Mouse (Mus musculus) stomach, embryonic 15.5 days (tissue): ENCODE measurements at regions not wholly inside any gene's neighbourhood (a gene's known extent, or its start where the extent isn't known, plus 50 kb on each side); places are given as distances from the start of the nearest gene placed in this dataset.

ENCODE experiments used
- ATAC-seq: fragments of 200-750 bp; cut with Nextera tagmentation; 2 replicates; pipeline ENCODE4 v1.8.0; 2017; ENCODE audit warnings: low read depth, moderate number of reproducible peaks, moderate TSS enrichment; ENCODE audit not compliant: insufficient read depth, low FRiP score
- H3K27ac ChIP-seq: fragments of 300-500 bp; sonication (generic); 2 replicates; pipeline ENCODE4 v1.5.1; 2015; ENCODE audit warnings: mild to moderate bottlenecking, inconsistent platforms
- H3K27me3 ChIP-seq: fragments of 300-500 bp; sonication (generic); replicated peaks from 2 replicates; pipeline ENCODE4 v1.6.1; 2015; ENCODE audit warnings: inconsistent platforms
- H3K36me3 ChIP-seq: fragments of 300-500 bp; sonication (generic); 2 replicates; pipeline ENCODE4 v1.6.1; 2015; ENCODE audit warnings: inconsistent platforms
- H3K4me1 ChIP-seq: fragments of 300-500 bp; sonication (generic); 2 replicates; pipeline ENCODE4 v1.6.1; 2015; ENCODE audit warnings: inconsistent platforms
- H3K4me2 ChIP-seq: fragments of 300-500 bp; sonication (generic); 2 replicates; pipeline ENCODE4 v1.6.1; 2015; ENCODE audit warnings: mild to moderate bottlenecking, inconsistent platforms
- H3K4me3 ChIP-seq: fragments of 300-500 bp; sonication (generic); replicated peaks from 2 replicates; pipeline ENCODE4 v1.5.1; 2015; ENCODE audit warnings: inconsistent platforms
- H3K9ac ChIP-seq: fragments of 300-500 bp; sonication (generic); 2 replicates; pipeline ENCODE4 v1.6.1; 2015; ENCODE audit warnings: inconsistent platforms
- H3K9me3 ChIP-seq: fragments of 300-500 bp; sonication (generic); 2 replicates; pipeline ENCODE4 v1.6.1; 2016; ENCODE audit warnings: inconsistent platforms
- WGBS: fragments of 180-500 bp; shearing (Covaris S2); methylation state at CpG from one replicate; pipeline ENCODE4 v1.1.7; 2015; 5-methylcytosine and 5-hydroxymethylcytosine counted together

DNA sequence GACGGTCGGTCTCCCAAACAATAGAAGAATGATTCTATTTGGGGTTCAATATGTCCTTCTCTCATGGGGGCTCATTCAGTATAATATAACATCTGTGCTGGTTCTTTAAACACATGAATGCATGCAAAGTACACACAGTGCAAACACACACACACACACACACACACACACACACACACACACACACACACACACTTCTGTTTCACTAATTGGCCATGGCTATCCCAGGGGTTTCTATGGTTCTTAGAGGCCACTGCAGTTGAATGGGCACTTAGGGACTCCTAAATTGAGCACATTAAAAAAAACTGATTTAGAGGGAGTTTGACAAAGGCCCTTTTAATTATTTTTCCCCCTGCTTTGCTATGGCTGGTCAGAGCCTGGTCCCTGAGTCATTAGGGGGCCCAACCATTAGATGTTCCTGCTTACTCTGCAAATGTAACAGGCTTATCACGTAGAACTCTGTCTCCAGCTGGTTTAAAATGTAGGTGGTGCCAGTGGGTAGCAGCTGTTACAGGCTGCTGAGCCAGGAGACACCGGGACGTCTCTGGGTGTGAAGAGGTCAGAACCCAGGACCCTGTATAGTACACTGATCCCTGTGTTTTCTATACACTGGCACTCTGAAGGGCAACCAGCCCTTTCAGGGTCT lies 82.1 kb upstream of the Tab2 start:
- ATAC-seq = peak; percentile 22; the same call in 1 of the 2 replicates
- Histone ChIP-seq H3K9ac (no peak overlapping the region), H3K4me3 (no peak overlapping the region), H3K4me2 (no peak overlapping the region), H3K4me1 (no peaks in the 10 kb centered on the region), H3K27ac (no peak overlapping the region), H3K36me3 (no peaks in the 10 kb centered on the region), H3K27me3 (no peaks in the 10 kb centered on the region), H3K9me3 (no peaks in the 10 kb centered on the region)
- WGBS = 35% methylated on average over 5 of the region's 5 CpGs

DNA sequence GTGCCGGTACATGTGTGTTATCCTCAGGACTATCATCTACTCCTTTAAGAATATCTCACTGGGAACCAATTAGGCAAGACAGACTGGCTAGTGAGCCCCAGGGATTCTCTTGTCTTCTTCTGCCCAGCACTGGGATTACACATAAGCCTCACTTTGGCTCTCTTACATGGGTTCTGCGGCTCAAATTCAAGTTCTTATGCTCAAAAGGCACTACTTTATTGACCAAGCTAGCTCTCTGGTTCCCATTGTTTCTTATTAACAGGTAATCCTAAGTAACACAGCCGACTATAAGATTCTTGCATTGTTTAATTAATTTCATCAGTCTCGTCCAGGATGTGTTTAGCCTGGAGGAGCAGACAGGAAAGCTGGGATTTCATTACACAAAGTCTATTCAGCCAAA lies 80.3 kb upstream of the Tab2 start:
- no peaks in the 10 kb centered on the region for H3K4me1 ChIP-seq
- ATAC-seq = no peak
- H3K4me2 ChIP-seq = no peak overlapping the region
- no peaks in the 10 kb centered on the region for H3K36me3 ChIP-seq
- H3K27me3 ChIP-seq = no peaks in the 10 kb centered on the region
- no peaks in the 10 kb centered on the region for H3K9me3 ChIP-seq
- H3K4me3 ChIP-seq = no peak overlapping the region
- no peak overlapping the region for H3K27ac ChIP-seq
- H3K9ac ChIP-seq = no peak overlapping the region
- 80% methylated on average over 4 of the region's 4 CpGs for WGBS

DNA sequence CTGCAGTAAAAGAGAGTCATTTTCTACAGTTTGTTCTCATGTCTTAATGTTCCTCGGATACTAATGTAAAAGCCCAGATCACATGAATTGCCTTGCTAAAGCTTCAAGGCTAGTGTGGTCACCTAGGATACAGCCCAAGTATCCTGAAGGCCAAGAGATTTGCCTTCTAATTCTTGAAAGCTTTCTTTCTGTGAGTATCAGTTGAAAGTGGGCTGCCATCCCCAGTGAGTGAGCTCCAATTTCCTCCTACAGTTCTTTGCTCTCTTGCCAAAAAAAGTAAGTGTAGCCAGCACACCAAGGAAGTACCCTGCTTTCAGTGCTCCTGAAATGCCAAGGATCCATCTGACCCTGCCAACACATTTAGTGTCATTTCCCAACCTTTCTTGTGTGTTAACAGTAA lies 79.3 kb upstream of the Tab2 start:
- H3K9me3 ChIP-seq = no peaks in the 10 kb centered on the region
- WGBS = 25% methylated on average over 1 of the region's 1 CpGs
- H3K27ac ChIP-seq = no peak overlapping the region
- no peak overlapping the region for H3K9ac ChIP-seq
- H3K4me1 ChIP-seq = no peaks in the 10 kb centered on the region
- no peak overlapping the region for H3K4me3 ChIP-seq
- H3K4me2 ChIP-seq = no peak overlapping the region
- no peak for ATAC-seq
- no peaks in the 10 kb centered on the region for H3K27me3 ChIP-seq
- no peaks in the 10 kb centered on the region for H3K36me3 ChIP-seq

DNA sequence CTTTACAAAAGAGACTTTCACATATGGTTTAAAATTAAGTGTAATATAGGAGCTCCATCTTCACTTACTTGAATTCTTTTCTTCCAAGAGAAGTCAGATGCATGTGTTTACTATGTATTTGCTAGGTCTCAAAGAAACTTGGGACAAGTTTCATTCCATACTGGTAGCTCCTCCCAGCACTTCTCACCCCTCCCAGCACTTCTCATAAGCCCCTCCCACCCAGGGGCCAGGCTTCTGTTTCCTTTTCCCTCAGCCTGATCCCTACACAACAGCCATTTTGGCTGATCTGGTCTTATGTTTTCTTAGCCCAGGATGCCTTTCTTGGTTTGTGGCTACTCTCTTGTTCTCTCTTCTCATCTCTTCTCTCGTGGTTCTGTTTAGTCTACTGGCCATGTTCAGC lies 76.2 kb upstream of the Tab2 start:
- H3K36me3 ChIP-seq = no peaks in the 10 kb centered on the region
- no peaks in the 10 kb centered on the region for H3K27me3 ChIP-seq
- H3K27ac ChIP-seq = no peak overlapping the region
- ATAC-seq = no peak
- H3K9me3 ChIP-seq = no peaks in the 10 kb centered on the region
- no peak overlapping the region for H3K4me3 ChIP-seq
- 69% methylated on average over 1 of the region's 1 CpGs for WGBS
- H3K4me2 ChIP-seq = no peak overlapping the region
- no peak overlapping the region for H3K9ac ChIP-seq
- H3K4me1 ChIP-seq = 0 out of 2 replicates have a peak, but pooled peaks cover 5% of the 10 kb centered on the region

DNA sequence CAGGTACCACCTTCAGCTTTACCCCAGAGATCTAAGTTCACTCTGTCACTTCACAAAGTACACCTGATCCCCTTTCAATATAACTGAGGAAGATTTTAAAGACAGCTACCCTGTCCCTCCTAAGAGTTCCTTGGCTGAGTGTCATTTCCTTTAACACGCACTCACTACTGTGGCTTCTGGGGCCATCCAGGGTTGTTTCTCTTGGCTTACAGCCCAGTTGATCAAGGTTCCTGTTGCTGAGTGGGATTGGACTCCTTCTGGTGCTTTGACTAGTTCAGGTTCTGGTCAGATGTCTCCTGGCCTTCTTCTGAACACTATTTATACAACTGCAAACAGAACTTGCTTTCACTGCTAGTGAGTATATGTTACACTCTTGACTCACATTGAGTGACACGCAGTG lies 72.8 kb upstream of the Tab2 start:
- Histone ChIP-seq H3K4me3 (no peak overlapping the region), H3K9me3 (no peaks in the 10 kb centered on the region), H3K27me3 (no peaks in the 10 kb centered on the region), H3K4me1 (peaks cover 7% of the 10 kb centered on the region; the same call in 1 of the 2 replicates), H3K9ac (no peak overlapping the region), H3K36me3 (no peaks in the 10 kb centered on the region), H3K27ac (no peak overlapping the region), H3K4me2 (no peak overlapping the region)
- 63% methylated on average over 2 of the region's 2 CpGs for WGBS
- ATAC-seq = no peak

DNA sequence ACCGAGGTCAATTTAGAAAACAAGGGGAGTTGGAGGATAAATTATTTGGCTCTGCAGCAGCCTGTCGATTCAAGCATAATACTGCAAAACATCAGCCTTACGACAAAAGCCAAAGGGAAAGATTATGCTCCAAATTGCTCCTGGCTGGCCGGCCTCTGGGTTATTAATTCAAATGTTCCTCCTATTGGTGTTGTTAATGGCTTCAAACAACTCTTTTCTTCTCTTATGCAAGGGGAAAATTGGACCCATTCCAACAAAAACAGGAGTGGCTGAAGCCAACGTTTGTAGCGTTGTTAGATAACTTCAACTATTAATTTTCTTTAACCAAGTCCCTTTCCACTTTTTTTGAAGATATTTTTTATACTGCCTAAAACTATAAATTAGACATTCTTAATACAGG lies 71.0 kb upstream of the Tab2 start:
- no peak for ATAC-seq
- Histone ChIP-seq H3K9me3 (no peaks in the 10 kb centered on the region), H3K9ac (no peak overlapping the region), H3K4me3 (no peak overlapping the region), H3K36me3 (no peaks in the 10 kb centered on the region), H3K27me3 (no peaks in the 10 kb centered on the region), H3K4me1 (peaks cover 8% of the 10 kb centered on the region; the same call in 1 of the 2 replicates), H3K4me2 (no peak overlapping the region), H3K27ac (no peak overlapping the region)
- 18% methylated on average over 6 of the region's 6 CpGs for WGBS

DNA sequence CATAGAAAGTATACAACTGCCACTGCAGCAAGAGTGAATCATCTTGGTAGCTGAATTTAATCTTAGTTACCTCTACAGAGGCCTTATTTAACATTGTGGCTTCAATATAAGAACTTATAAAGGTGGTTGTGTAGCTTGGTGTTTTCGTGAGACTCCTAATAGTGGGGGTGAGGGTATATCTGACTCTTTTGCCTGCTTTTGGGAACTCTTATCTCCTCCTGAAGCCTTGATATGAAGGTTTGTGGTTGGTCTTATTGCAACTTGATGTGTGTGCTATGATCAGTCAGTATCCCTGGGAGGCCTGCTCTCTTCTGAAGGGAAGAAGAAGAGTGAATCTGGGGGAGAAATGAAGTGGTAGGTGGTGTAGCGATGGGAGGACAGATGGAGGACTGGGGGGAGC lies 67.7 kb upstream of the Tab2 start:
- Histone ChIP-seq H3K27me3 (no peaks in the 10 kb centered on the region), H3K9me3 (no peaks in the 10 kb centered on the region), H3K4me2 (no peak overlapping the region), H3K36me3 (no peaks in the 10 kb centered on the region), H3K4me3 (no peak overlapping the region), H3K4me1 (peaks cover 8% of the 10 kb centered on the region; the same call in 1 of the 2 replicates), H3K9ac (no peak overlapping the region), H3K27ac (no peak overlapping the region)
- no peak for ATAC-seq
- WGBS = 86% methylated on average over 2 of the region's 2 CpGs

DNA sequence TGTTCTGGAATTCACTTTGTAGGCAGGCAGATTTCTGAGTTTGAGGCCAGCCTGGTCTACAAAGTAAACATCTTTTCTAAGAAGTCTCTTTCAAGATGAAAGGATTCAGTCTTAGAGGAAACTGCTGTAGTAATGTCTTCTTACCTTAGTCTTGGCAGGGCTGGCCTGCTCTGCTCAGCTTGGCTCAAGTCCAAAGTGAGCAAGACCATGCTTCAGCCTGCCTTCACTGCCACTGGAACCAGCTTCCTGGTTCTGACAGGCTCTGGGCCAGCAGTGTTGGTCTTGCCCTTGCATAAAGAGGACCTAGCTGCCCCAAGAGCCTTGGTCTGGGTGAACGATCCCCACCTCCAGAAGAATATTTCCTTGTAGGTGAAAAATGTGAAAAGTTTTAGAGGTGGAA lies 65.9 kb upstream of the Tab2 start:
- Histone ChIP-seq H3K27ac (no peak overlapping the region), H3K36me3 (no peaks in the 10 kb centered on the region), H3K4me2 (no peak overlapping the region), H3K9me3 (no peaks in the 10 kb centered on the region), H3K4me3 (no peak overlapping the region), H3K4me1 (peaks cover 4% of the 10 kb centered on the region; the same call in 1 of the 2 replicates), H3K9ac (no peak overlapping the region), H3K27me3 (no peaks in the 10 kb centered on the region)
- 54% methylated on average over 1 of the region's 1 CpGs for WGBS
- no peak for ATAC-seq

DNA sequence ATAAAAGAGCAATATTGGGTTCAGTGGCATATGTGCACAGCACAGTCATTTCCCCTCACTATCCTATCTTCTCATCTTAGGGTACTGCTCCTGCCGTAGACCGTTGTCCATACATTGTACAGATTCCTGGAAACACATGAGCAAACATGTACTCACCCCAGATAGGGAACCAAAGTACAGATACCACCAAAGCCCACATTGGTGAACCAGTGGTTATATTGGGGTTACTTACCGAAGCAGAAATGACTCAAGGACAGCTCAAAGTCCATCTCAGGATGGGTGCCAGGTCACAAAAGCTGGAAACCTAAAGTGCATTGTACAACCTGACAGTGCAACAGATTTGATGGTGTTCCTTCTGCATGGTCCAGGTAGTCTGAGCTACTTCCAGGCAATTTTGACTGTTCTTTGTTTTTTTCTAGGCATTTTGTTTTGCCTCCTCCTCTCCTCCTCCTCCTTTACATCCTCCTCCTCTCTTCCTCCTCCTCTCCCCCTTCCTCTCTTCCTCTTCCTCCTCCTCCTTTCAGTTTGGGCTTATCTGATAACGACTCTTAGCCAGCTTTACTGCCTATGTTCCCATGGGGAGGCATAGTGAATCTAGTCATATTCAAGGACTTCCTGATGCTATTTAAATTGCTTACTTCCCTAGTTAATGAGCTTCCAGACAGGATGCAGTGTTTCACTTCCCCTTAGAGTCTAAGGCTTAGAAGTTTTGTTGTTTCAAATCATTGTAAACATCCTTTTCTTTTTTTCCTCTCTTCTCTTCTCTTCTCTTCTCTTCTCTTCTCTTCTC lies 65.1 kb upstream of the Tab2 start:
- Histone ChIP-seq H3K27ac (no peak overlapping the region), H3K9ac (no peak overlapping the region), H3K4me3 (no peak overlapping the region), H3K4me1 (0 out of 2 replicates have a peak, but pooled peaks cover 2% of the 10 kb centered on the region), H3K27me3 (no peaks in the 10 kb centered on the region), H3K4me2 (no peak overlapping the region), H3K36me3 (no peaks in the 10 kb centered on the region), H3K9me3 (no peaks in the 10 kb centered on the region)
- ATAC-seq = no peak
- 69% methylated on average over 4 of the region's 4 CpGs for WGBS

DNA sequence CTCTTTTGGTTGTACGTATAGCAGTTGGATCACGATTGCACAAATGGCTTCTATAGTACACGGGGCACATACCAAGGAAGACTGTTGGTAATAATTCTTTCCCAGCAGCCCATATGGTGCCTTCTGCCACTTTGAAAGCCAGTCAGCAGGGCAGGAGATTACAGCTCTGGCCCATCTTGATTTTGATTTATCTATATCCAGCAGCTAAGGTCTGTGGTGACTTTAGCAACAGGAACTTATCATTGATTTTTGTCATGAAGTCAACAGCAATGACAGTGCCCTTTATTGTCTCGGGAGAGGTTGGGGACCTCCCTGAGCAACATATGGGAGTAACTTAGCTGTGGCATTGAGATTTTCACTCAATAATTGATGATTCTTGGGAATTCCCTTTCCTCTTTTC lies 64.1 kb upstream of the Tab2 start:
- 67% methylated on average over 4 of the region's 4 CpGs for WGBS
- no peaks in the 10 kb centered on the region for H3K36me3 ChIP-seq

DNA sequence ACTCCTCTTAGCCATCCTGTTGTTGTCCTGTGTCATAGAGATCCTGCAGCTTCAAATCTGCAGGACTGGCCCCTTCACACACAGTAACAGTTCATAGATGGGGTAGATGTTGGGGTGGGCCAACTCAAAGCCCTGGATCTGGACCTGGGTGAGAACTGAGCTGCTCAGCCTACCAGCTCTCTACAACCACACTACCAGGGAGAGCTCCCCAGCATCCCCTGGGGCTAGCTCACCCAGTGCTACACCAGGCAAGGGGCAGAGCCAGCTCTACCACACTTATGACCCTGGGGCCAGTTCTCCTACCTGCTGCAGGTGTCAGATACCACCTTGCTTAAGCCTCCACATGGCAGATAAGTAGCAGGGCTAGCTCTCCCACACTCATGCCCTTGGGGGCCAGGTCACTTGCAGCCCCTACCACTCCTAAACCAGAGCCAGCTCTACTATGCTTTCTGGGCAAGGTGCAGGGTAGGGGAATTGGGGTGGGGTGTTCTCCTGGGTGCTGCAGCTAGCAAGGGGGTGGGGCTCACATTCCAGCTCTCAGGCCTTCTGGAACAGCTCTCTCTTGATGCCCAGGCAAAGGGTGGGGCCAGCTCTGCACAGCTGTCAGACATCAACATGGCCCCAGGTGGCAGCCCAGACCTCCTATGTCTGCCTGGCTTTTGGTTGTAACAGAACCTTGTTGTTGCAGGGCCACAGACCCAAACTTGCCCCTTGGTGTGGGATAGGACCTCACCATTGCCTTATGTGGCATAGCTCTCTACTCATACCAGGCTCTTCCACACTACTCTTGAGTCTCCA lies 62.4 kb upstream of the Tab2 start:
- no peak overlapping the region for H3K27ac ChIP-seq
- H3K9me3 ChIP-seq = no peaks in the 10 kb centered on the region
- H3K27me3 ChIP-seq = no peaks in the 10 kb centered on the region
- 0 out of 2 replicates have a peak, but pooled peaks cover 2% of the 10 kb centered on the region for H3K4me1 ChIP-seq
- no peak overlapping the region for H3K9ac ChIP-seq
- no peak for ATAC-seq
- H3K36me3 ChIP-seq = no peaks in the 10 kb centered on the region
- H3K4me3 ChIP-seq = no peak overlapping the region
- H3K4me2 ChIP-seq = no peak overlapping the region

More for the DNA sequence above, 64.1 kb upstream of the Tab2 start:
- Histone ChIP-seq H3K4me2 (no peak overlapping the region), H3K9ac (no peak overlapping the region), H3K27ac (no peak overlapping the region), H3K4me3 (no peak overlapping the region), H3K9me3 (no peaks in the 10 kb centered on the region), H3K4me1 (0 out of 2 replicates have a peak, but pooled peaks cover 2% of the 10 kb centered on the region), H3K27me3 (no peaks in the 10 kb centered on the region)
- ATAC-seq = no peak

DNA sequence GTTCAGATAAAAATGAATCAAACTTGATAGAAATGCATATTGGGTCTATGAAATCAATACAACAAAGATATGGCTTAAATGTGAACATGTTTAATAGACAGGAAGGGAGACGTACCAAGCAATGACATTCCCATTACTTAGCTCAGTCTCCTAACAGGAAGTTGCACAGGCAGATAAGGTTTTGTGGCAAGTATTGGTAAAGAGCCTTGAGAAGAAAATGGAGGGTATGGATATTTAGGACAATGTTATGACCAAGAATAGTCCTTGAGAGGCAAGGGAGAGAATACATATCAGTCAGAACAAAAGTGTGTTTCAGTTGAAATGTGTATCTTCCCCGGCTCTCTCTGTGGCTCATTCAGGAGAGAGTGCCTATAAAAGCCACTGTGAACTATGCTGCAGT lies 60.7 kb upstream of the Tab2 start:
- no peak overlapping the region for H3K9ac ChIP-seq
- no peak for ATAC-seq
- H3K4me3 ChIP-seq = no peak overlapping the region
- no peaks in the 10 kb centered on the region for H3K27me3 ChIP-seq
- no peaks in the 10 kb centered on the region for H3K9me3 ChIP-seq
- no peak overlapping the region for H3K4me2 ChIP-seq
- H3K27ac ChIP-seq = no peak overlapping the region
- H3K36me3 ChIP-seq = no peaks in the 10 kb centered on the region
- 64% methylated on average over 2 of the region's 2 CpGs for WGBS
- H3K4me1 ChIP-seq = no peaks in the 10 kb centered on the region
